Mouse (Mus musculus) thymus, adult 18-20 months (tissue): ENCODE data around the gene Gm21985.
A peak's percentile ranks its signal among the peaks of the same experiment; 100 is the strongest.

Experiments
- DNase-seq, 2 experiments: peaks; one replicate each; pipeline ENCODE4 v3.0.0; 2022; ENCODE audit warnings: mixed read lengths in 2 of 2

The Gm21985 gene

GRCm38 (mm10) chr2:112266242-112266592 lies at the start of gene Gm21985:
TSS of gene Gm21985 (plus strand) at chr2:112266314.
- peak; percentile 39 to 60 for DNase-seq

DNA sequence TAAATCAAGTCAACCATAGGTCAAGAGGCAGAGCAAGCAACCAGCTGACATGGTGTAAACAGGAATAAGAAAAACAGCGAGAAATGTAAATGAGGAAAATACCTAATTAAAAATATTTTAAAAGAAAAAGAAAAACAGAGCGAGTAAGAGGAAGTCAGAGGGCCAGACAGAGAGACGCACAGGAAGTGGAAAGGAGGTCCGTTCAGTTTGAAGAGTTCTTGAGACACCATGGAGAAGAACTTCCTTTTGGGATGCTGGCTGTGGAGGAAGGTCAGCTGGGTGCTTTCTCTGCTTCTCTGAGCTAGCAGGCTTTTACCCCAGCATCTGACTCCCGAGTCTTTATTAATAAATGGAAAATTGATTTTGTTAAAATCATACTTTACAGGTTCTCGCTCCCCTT lies 48.5 kb upstream of the Gm21985 start:
- DNase-seq, result no peak

- no peak for DNase-seq
Measured at GRCm38 (mm10) chr2:112220880-112221279, 45.2 kb upstream of the Gm21985 start.

- DNase-seq, result no peak
Measured at GRCm38 (mm10) chr2:112222607-112223006, 43.5 kb upstream of the Gm21985 start.

DNA sequence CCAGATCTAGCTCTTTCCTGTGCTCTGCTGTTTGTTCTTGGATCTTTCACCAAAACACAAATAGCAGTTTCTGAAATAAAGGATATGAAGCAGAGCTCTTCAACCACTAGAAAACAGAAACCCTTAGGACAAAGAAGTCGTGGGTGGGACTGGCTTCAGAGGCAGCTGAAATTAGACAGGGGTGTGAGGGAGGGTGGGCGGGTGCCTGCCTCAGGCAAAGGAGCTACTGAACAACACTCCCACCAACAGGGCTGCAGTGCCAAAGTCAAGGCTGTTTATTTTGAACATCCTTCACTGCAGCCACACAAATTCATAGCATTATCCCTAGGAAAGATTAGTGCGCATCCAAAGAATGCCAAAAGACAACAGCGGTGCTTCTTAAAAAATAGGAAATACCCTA lies 41.8 kb upstream of the Gm21985 start:
- no peak for DNase-seq

GRCm38 (mm10) chr2:112232623-112233022 lies 33.5 kb upstream of the Gm21985 start:
- no peak for DNase-seq

- DNase-seq, result no peak
Measured at GRCm38 (mm10) chr2:112236620-112237019, 29.5 kb upstream of the Gm21985 start.

- no peak for DNase-seq
Measured at GRCm38 (mm10) chr2:112238006-112238405, 28.1 kb upstream of the Gm21985 start.

DNA sequence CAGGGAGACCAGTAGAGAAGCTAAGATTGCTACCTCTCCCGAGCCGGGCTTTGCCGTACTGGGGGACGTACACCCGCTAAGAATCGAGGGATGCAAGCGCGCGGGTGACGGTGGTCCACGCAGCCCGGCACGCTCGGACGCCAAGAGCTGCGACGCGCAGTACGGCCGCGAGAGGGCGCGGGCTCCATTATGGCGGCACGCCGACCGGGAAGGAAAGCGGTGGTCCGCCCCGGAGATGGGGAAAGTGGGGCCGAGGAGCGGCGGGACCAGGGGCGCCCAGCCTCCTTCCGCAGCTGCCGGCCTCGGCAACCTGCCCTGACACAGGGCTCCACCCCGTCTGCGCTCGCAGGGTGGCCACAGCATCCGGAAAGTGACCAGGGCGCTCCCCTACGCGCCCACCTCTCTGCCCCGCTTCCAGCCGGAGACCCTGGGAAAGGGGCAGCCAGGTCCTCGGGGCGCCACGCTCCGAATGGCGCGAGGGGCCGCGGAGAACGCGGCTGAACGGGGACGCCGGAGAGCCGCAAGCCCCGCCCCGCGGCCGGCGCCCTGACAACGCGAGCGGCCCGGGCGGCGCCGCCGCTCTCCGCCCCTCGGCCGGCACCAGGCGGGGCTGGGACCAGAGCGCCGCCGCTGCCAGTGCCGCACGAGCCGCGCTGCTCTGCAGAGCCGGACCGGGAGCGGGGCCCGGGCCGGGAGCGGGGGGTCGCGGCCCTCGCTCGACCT lies 26.7 kb upstream of the Gm21985 start, which contains the start of gene Lpcat4:
Gene Lpcat4 (plus strand): TSS at position 257 of the 723 bp plus-strand sequence.
- DNase-seq, result peak; percentile 71 to 81

DNA sequence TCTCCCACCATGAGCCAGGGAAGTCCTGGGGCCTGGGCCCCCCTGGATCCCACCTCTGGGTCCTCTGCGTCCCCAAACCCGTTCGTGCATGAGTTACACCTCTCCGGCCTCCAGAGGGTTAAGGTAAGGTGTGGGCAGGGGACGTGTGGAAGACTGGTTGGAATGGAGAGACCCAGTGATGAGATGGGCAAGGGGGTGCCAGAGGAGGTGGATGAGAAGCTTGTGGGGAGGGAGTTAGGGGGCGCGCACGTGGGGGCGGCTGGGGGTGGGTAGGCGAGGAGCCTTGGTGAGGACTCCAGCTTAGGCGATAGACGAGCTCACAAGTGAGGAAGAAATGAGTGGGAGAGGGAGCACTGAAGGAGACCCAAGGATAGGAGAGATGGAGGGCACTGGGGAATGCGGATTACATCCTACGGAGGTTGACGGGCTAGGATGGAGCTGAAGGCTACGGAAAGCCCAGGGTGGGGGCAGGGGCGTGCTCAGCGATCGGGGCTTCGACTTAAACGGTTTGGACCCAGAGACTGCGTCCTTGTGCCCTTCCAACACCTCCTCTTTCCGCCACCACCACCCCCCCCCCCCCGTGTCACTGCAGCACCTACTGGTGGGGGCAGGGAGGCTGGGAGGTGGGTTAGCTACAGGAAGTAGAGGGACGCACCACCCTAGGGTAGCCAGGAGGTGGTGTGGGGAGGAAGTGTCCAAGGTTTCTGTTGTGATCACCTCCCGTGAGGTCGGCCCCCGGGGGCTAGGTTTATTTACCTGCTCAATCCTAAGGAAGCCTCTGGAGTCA lies 26.0 kb upstream of the Gm21985 start:
- peak in 1 of 2 experiments; percentile 41 for DNase-seq

DNA sequence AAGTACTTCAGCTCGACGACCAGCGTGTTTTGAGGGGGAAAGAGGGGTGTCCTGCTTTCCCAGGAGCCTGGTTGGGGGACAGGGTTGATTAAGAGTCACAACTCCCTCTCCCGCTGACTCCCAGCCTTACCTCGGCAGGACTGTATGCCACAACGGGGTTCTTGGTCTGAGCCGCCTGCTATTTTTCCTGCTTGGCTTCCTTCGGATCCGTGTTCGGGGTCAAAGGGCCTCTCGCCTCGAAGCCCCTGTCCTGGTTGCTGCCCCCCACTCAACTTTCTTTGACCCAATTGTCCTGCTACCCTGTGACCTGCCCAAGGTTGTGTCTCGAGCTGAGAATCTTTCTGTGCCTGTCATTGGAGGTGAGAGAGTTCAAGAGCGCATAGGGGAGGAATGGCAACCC lies 24.3 kb upstream of the Gm21985 start:
- DNase-seq, result no peak

DNA sequence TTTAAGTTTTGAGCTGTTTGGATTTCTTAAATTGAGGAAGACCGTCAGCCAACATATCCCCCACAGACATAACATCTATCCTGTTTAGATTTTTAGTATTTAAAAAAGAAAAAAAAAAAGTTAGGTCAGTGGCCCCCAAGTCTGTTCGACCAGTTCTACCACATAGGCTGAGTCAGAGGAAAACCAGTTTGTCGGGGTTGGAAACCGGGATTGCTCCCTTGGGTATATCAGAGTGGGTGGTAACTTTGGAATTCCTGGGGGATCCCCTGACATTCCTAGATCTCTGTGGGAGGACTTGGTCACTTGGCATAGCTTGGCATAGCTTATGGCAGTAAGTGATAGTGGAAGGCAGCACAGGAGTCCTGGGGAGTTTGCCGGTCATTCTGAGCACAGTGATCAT lies 20.8 kb upstream of the Gm21985 start:
- no peak for DNase-seq

DNA sequence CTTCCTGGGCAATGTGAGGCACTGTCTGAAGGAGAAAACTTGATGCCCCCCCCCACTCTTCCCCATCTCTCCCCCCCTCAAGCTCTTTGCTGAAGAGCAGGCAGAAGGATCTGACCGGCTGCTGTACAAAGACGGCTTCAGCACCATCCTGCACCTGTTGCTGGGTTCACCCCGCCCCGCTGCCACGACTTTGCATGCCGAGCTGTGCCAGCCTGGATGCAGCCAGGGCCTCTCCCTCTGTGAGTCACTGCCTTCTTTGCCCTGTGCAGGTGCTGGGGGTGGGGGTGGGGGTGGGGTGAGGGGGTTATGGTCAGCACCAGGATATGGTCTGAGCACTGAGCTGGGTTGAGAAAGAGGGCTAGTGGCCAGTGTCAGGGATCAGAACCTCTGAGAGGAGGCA lies 19.9 kb upstream of the Gm21985 start:
- no peak for DNase-seq

GRCm38 (mm10) chr2:112247323-112247722 lies 18.8 kb upstream of the Gm21985 start:
- DNase-seq, result no peak

DNA sequence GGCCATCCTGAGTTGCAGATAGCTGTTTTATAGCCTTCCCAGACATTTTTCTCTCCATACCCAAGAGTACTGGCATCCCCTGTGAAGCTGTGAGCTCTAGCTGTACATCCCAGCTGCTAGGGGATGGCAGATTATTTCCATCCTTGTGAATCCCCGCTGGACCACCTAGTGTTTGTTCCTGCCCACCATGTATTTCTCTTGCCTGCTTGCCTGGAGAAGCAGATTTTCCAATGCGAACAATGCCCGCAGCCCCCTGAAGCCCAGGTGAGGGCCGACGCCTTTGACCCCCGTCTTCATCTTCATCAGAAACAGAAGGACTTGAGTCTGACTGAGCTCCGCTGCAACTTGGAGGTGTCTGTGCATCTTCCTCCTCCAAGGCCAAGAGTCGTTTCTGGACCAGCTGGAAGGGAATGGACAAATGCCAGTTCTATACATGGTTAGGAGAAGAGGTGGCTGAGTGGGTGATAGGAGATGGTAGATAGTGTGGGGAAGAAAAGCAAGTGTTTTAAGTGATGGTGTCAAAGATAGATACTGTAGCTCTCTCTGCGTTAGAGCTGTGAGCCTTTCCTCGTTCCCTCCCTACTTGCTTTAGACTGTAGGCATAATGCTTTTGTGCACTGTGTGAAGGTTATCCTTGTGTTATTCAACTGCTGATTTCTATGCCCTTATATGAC lies 16.2 kb upstream of the Gm21985 start:
- no peak for DNase-seq

DNA sequence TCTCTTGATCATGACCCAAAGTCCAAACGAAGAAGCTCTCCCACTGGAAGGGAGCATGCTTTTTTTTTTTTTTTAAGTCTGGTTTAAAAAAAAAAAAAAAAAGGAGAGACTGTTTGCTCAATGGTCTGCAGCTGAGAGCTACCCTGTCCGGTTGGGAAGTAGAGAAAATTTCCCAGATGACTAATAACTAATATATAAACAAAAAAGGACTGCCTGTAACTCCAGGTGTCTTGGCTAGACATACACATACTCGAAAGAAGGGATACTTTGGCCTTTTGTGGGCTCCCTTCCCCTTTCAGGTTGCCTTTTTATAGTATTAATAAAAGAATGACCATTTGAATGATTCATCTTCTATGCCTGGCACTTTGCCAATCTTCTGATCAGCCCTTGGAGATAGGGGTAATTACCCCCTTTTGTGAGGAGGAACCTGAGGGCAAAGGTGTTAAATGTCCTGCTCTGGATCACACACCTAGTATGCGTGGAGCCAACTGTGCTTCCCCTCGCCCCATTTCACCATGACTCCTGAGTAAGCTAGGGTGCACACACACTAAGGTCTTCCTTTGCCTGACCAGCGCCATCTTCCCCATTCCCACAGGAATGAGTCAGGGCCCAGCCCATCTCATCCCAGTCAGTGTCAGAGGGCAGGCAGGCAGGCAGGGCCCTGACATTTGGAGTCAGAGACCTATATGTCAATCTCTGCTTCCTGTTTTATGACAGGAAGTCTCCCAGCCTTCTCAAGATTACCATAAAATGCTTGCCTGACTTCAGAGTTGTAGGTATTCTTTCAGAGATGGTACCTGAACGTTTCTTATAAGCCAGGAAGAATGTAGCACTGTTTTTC lies 11.2 kb upstream of the Gm21985 start:
- no peak for DNase-seq

DNA sequence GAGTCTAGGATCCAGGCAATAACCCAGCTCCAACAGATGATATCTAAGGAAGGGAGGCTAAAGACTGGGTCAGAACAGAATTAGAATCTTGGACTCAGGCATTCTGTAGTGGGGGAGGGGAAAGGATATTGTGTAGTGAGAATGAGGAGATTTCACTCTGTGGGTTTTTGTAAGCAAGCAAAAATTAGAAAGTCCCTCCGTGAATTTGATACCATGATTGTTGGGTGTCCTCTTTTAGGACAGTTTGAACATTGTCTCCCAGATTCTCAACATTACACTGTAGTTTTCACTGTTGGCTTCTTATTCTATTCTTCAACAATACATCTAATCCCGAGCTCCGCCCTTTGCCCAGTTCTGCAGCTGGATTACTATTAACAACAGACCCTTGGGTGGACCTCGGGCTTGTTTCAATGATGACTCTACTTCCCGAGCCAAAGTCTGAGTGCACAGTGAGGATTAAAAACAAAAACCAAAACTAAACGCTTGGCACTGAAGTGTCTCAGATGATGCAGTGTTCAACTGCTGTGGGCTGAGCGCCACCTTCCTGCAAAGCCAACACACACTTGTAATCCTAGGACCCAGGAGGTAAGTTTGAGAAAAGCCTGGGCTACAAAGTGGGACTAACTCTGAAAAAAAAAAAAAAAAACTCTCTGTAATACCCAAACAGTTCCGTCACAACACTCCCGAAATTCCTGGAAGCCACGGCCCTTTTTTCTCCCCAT lies 6.7 kb upstream of the Gm21985 start, which contains the start of gene Nutm1:
Gene Nutm1 (minus strand): TSS at position 51 of the 722 bp plus-strand sequence.
- DNase-seq, result no peak

GRCm38 (mm10) chr2:112261748-112262653 lies 4.1 kb upstream of the Gm21985 start, which contains the start of gene Nop10:
TSS of gene Nop10 (plus strand) at chr2:112261926.
- peak; percentile 68 to 77 for DNase-seq

- no peak for DNase-seq
Measured at GRCm38 (mm10) chr2:112262779-112263295, 3.3 kb upstream of the Gm21985 start.

DNA sequence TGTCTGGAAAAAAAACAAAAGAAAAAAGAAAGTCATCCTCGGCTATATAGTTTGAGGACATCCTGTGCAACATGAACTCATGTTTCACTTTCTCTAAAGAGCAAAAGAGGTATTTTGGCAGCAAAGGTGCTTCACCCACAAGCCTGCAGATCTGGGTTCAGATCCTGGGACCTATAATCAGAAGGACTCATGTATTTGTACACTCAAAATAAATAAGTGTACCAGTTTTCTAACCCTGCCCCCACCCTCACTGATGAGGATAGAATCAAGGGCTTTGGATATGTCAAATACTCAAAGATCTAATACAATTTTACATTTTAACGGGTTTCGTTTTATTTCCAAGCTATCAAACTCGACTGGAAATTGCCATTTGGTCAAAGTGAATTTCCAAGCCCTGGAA lies 1.8 kb upstream of the Gm21985 start:
- no peak for DNase-seq
